In genomic region chr10:75303324-75304048, GRCm38 (mm10) we compare ENCODE assay signal across 8 mouse cellular contexts. TPM values are rescaled to one million over a fixed set of nuclear protein-coding genes. Genes with fewer than 3 reads are reported as not detected.
DNase-seq lines count a peak whose midpoint lies in the region; ATAC-seq and TF ChIP-seq lines count a peak whose summit lies in the region.

No protein-coding gene starts in this region.

- no peak overlapping the region for H3K9ac ChIP-seq in kidney, postnatal 0 days (ENCODE audit: low read depth, low read length)
- no peak overlapping the region for H3K9ac ChIP-seq in midbrain, embryonic 14.5 days (replicated peaks; ENCODE audit: low read length)

- H3K9me3 ChIP-seq in kidney, postnatal 0 days (replicated peaks; ENCODE audit: low read length), result no peaks in the 10 kb centered on the region
- no peaks in the 10 kb centered on the region for H3K9me3 ChIP-seq in midbrain, embryonic 14.5 days (ENCODE audit: control insufficient read depth, low read length)

- H3K4me3 ChIP-seq in kidney, postnatal 0 days (replicated peaks; ENCODE audit: low read depth, low read length), result no peak overlapping the region
- H3K4me3 ChIP-seq in midbrain, embryonic 14.5 days (replicated peaks; ENCODE audit: low read depth, low read length), result no peak overlapping the region

- TF ChIP-seq CTCF in kidney, postnatal 0 days (IDR thresholded peaks at IDR 0.05; ENCODE audit: low read depth), result no peak

- no peaks in the 10 kb centered on the region for H3K27me3 ChIP-seq in kidney, postnatal 0 days (ENCODE audit: insufficient read depth, low read length)
- no peaks in the 10 kb centered on the region for H3K27me3 ChIP-seq in midbrain, embryonic 14.5 days (ENCODE audit: control insufficient read depth, insufficient read depth, low read length)

- peaks cover 25% of the 10 kb centered on the region for H3K36me3 ChIP-seq in kidney, postnatal 0 days (ENCODE audit: insufficient read depth, low read length)
- peaks cover 45% of the 10 kb centered on the region for H3K36me3 ChIP-seq in midbrain, embryonic 14.5 days (ENCODE audit: control insufficient read depth, insufficient read depth, low read length)

- intact Hi-C loops in left cerebral cortex, postnatal 36 days (cut with DNase I), result no loop called here

- no peak for DNase-seq in kidney, postnatal 0 days (ENCODE audit: low spot score)
- no peak for DNase-seq in kidney, adult 11 months
- DNase-seq in brain, embryonic 18.5 days (ENCODE audit: low read depth, low spot score), result peak; percentile 39
- DNase-seq in frontal cortex, adult 2 months (ENCODE audit: extremely low spot score in 1 of 2, low spot score in 1 of 2), result peak; percentile 76 to 85
- DNase-seq in left cerebral cortex, postnatal 36 days (ENCODE audit: low spot score in 2 of 2), result peak; percentile 78 to 79
- DNase-seq in adrenal gland, postnatal 25 days, result no peak
- DNase-seq in lung, postnatal 10 days, result no peak
- DNase-seq in midbrain, embryonic 14.5 days, result no peak

- H3K27ac ChIP-seq in kidney, postnatal 0 days, result peak overlapping the region; percentile 19
- no peak overlapping the region for H3K27ac ChIP-seq in midbrain, embryonic 14.5 days (replicated peaks; ENCODE audit: low read depth, low read length)

- peak; percentile 27 for ATAC-seq in kidney, postnatal 0 days (replicated peaks; ENCODE audit: low FRiP score, low read depth)
- ATAC-seq in midbrain, embryonic 14.5 days (ENCODE audit: low FRiP score, low TSS enrichment), result no peak

- no peak overlapping the region for H3K4me2 ChIP-seq in kidney, postnatal 0 days (ENCODE audit: low read length)
- no peak overlapping the region for H3K4me2 ChIP-seq in midbrain, embryonic 14.5 days (ENCODE audit: low read length)

- H3K4me1 ChIP-seq in kidney, postnatal 0 days (replicated peaks; ENCODE audit: insufficient read depth, low read length), result peaks cover 12% of the 10 kb centered on the region; the same call in 1 of the 2 replicates
- no peaks in the 10 kb centered on the region for H3K4me1 ChIP-seq in midbrain, embryonic 14.5 days (ENCODE audit: control insufficient read depth, insufficient read depth, low read length)

- 58% methylated on average over 8 of the region's 8 CpGs for WGBS in kidney, postnatal 0 days
- 90% methylated on average over 8 of the region's 8 CpGs for WGBS in midbrain, embryonic 14.5 days

RNA-seq across cellular contexts. Expression of gene Adora2a, which starts 13.2 kb away (rescaled TPM):
- 5.2 and 6.3 TPM in 2 replicates for polyA plus RNA-seq in kidney, postnatal 0 days (2015; fragmentation: Nextera tagmentation; extraction: Ambion mirVana)
- 9.6 and 13.3 TPM in 2 replicates for polyA plus RNA-seq in frontal cortex, adult 2 months (2012; rRNA removed)
- 10 to 100 TPM; 17.6 to 26.3 TPM for total RNA-seq in left cerebral cortex, postnatal 36 days (2021)
- total RNA-seq in adrenal gland, postnatal 25 days (2021), result 3.4 and 4.3 TPM in 2 replicates
- 3.7 and 5.1 TPM in 2 replicates for polyA plus RNA-seq in midbrain, embryonic 14.5 days (2014; fragmentation: Nextera tagmentation; extraction: Ambion mirVana)

Comparison
In these comparisons a context has a peak if more than half of its experiments do, and no peak if none do; other contexts are left out.
1. DNase-seq: peak in brain, embryonic 18.5 days (single experiment), frontal cortex, adult 2 months (2 of 2) and left cerebral cortex, postnatal 36 days (2 of 2); none in kidney, postnatal 0 days (single experiment), kidney, adult 11 months (single experiment), adrenal gland, postnatal 25 days (single experiment), lung, postnatal 10 days (single experiment) and midbrain, embryonic 14.5 days (single experiment).